Mouse (Mus musculus) E14TG2a.4 (cell line): ENCODE measurements at regions not wholly inside any gene's neighbourhood (a gene's known extent, or its start where the extent isn't known, plus 50 kb on each side); places are given as distances from the start of the nearest gene placed in this dataset.

ENCODE experiments used
- CTCF ChIP-seq: conservative IDR thresholded peaks from 2 replicates; pipeline ENCODE4 v1.5.1; 2014; ENCODE audit warnings: low read length
- NANOG ChIP-seq: IDR thresholded peaks from 2 replicates; pipeline ENCODE4 v1.6.1; 2014; ENCODE audit warnings: borderline replicate concordance, low read length, mixed read lengths
- POU5F1 ChIP-seq: IDR thresholded peaks from 2 replicates; pipeline ENCODE4 v1.6.1; 2014; ENCODE audit warnings: low read length, borderline replicate concordance

GRCm38 (mm10) chr12:47351229-47351628, 532.5 kb upstream of the Nova1 start:
- TF ChIP-seq CTCF = no peak
- no peak for TF ChIP-seq POU5F1
- TF ChIP-seq NANOG = no peak
